Mouse (Mus musculus) yolk sac, embryonic 10.5 days (tissue): ENCODE data around the gene Cacng6.
"Not testable (repeated sequence)": the region's sequence is repeated elsewhere in the genome, so short reads cannot be mapped to it uniquely, and the experiment has no call there.

Source experiments
- DNase-seq: peaks from one replicate; pipeline ENCODE4 v3.0.0-alpha.2; 2017; ENCODE audit warnings: low spot score

Gene Cacng6

DNA sequence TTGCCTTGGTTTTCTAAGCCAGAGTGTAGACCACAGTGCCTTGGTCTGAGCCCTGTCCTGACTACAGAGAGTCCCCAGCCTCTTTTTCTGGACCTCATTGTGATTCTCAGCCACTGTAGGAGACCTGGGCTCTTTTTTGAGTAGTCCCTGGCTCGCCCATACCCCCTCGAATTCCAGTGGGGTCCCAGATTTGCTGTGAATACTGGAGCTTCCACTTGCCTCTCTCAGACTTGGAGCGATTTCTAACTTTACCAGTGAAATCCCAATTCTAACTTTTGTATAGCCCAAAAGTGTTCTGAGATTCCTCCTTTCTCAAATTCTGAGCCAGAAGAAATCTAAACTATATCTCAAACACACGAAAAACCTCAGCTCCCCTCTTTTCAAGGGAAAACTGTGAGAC lies at the start of gene Cacng6:
Gene Cacng6 (plus strand): TSS at position 301 of the 400 bp plus-strand sequence.
- no peak for DNase-seq

DNA sequence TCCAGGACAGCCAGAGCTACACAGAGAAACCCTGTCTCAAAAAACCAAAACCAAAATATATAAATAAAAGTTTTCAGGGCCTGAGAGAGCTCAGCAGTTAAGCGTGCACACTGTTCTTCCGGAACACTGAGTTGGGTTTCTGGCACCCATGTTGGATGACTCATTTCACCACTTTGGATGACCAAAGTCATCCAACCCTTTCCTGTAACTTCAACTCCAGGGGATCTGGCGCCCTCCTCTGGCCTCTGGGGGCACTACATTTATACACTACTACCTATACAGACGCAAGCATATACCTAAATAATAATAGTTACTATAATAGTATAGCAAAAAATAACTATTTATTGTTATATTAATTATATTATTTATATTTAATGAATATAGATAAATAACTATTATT lies 47.2 kb upstream of the Cacng6 start:
- DNase-seq: no peak

DNA sequence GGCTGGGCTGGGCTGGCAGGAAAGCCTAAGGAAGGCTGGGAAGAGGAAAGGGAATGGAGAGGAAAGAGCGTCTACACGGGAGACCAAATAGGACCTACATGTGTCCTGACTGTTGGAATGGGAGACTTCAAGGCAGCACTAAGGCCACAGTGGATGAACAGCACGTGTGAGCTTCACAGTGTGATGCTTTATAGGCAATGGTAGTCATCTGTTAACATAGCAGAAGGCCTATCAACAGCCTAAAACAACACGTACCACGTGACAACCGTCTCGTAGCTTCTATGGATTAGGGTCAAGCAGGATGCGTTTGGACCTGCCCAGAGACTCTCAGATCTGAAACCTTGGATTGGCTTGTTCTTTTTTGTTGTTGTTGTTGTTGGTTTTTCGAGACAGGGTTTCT lies 41.9 kb upstream of the Cacng6 start:
- DNase-seq: no peak

- DNase-seq: no peak
Observed at GRCm38 (mm10) chr7:3384807-3385319, 39.1 kb upstream of the Cacng6 start.

DNA sequence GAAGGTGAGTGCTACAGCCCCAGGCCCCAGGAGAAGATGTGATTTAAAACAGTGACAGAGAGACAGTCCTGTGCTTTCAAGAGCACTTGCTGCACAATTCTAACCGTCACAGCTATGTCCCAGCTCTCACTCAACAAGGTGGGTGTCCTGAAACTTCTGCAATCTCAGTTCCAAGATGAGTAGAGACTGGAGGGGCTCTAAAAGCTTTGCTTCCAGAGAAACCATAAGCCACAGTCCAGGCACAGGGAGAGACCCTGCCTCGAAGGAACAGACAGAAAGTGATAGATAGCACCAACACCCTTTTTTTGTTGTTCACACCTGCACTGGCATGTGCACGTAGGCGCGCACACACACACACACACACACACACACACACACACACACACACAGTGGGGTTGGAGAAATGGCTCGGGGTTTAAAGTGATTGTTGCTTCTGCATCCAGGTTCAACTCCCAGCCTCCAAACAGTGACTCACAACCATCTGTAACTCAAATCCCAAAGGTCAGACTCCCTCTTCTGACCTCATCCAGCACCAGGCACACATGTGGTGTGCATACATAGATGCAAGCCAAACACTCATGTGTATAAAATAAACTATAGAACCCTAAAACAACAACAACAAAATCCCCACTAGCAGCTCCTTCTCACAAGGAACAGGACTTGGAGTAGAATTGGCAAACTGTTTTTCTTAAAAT lies 37.8 kb upstream of the Cacng6 start:
- DNase-seq: no peak

DNA sequence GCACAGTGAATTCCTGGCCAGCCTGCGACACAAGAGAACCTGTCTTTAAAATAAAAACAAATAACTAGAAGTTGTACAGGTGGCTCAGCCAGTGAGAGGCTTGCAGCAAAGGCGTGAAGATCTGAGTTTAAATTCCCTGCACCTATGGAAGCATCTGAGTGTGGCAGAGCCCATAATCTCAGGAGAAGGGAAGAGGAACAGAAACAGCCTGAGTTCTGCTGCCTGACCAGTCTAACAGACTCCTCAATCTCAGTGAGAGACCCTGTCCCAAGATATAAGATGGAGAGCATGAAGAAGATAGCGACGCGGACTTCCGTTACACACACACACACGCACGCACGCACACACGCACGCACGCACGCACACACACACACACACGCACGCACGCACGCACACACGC lies 36.2 kb upstream of the Cacng6 start:
- DNase-seq: no peak

DNA sequence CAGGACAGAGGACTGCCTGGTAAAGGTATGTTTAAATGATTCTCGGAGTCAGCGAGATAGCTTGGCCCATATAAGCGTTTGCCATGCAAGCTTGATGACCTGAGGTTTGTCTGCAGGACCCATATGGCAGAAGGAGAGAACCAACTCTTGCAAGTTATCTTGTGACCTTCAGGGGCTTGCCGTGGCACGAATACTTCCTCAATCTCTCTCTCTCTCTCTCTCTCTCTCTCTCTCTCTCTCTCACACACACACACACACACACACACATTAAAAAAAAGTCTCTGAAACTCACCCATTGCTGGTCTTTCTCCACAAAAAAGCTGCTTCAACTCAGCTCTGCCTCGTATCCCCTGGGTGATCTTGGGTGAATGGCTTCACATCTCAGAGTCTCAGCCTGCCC lies 35.1 kb upstream of the Cacng6 start:
- DNase-seq: no peak

DNA sequence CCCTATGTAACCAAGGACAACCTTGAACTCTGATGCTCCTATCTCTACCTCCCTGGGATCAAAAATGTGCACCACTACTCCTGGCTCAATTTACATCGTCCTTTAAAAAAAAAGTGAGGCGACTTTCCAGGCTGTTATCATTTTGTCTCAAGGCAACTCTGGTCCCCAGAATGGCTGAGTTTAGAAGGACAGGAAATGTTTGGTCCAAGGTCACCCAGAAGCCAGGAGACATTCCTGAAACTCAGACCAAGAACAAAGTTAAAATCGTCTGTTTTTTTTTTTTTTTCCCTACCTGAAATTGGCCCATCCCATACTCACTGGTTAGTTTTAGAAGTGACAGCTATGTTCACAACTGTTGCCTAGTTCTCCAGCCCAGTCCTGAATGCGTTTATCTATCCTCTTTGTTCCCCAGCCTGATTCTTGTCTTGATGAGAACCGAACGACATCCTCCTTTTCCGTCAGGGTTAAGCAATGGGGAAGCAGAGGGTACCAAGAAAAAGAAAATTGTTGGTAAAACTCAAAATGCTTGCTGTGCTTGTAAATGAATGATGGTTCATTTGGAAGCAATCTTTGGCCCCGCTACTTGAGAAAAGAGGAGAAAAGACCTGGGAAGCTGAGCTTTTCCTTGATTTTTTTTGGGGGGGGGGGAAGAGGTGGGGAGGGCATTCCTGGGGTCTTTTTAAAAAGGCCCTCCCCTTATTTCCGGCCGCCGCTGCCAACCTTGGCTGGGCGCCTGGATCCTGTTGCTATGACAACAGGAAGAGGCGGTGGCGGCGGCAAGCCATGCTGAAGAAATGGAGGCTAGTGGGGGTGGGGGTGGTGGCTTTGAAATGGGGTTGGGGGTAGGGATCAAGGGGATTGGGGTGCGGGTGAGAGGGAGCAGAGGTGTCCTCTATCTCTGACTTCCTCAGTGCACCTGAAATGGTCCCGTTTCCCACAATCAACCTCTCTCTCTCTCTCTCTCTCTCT lies 34.3 kb upstream of the Cacng6 start:
- no peak for DNase-seq

DNA sequence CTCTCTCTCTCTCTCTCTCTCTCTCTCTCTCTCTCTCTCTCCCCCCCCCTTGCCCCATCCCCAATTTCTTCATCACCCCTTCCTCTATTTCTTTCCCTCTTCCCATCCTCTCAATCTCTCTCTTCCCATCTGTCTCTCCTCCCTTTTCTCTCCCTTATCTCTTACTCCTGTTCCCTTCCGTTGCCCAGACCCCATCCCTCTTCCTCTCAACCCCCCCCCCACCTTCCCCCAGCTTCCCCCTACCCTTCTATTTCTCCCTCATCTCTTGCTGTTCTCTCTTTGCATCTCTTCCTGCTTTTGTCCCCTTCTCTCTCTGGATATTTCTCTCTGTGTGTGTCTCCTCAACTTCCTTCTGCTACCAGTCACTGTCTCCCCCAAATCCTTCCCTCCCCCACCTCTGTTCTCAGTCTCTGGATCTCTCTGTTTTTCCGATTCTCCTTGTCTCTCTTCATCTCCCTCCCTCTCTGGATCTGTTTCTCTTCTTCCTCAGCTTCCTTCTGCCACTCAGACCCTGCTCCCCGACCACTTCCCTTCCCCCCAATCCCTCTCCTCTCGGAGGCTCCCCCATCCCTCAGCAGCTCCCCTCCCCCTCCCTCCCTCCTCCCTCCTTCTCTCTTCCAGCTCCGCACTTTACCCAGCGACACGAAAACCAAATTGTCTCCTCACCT lies 33.4 kb upstream of the Cacng6 start, which contains the start of gene Cacng8:
Gene Cacng8 (plus strand): TSS at position 271 of the 668 bp plus-strand sequence.
- no peak for DNase-seq

- no peak for DNase-seq
Observed at GRCm38 (mm10) chr7:3391081-3391451, 32.9 kb upstream of the Cacng6 start.

- no peak for DNase-seq
Observed at GRCm38 (mm10) chr7:3391809-3392208, 32.2 kb upstream of the Cacng6 start.

DNA sequence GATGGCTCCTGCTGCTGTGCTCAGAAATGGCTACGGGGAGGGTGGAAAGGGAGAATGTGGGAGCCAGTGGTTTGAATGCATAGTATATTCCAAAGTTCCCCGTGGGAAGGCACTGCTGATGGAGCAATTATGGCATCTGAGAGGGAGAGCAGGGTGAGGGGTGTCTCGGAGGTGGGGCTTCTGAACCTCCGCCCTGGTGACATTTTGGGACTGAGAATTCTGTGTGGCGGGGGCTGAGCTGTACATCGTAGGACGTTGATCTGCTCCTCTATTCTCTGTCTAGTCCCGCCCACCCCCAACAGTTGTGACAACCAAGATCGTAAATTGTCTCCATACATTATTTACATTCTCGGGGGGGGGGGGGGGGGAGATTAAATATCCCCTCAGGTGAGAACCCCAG lies 26.6 kb upstream of the Cacng6 start:
- no peak for DNase-seq

DNA sequence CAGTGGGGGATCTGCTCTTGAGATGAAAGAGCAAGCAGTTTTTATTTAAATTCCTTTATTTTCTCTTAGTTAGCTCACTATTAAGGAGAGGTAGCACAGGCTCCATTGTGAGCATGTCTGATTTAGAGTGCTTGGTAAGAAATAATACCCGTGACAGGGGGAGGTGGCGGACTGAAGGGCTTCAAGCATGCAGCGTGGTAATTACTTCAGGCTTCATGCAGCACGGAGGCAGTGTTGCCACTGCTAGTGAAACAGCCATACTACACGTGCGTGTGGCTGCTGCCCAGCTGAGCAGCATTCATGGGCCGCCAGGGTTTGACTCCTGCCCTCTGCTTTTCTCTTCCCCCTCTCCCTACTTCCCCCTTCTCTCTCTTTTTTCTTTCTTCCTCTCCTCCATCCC lies 26.2 kb upstream of the Cacng6 start:
- DNase-seq: no peak

- not testable (repeated sequence) for DNase-seq
Observed at GRCm38 (mm10) chr7:3398363-3398762, 25.6 kb upstream of the Cacng6 start.

GRCm38 (mm10) chr7:3399937-3400336 lies 24.1 kb upstream of the Cacng6 start:
- DNase-seq: no peak

GRCm38 (mm10) chr7:3409729-3410520 lies 14.1 kb upstream of the Cacng6 start:
- DNase-seq: no peak

DNA sequence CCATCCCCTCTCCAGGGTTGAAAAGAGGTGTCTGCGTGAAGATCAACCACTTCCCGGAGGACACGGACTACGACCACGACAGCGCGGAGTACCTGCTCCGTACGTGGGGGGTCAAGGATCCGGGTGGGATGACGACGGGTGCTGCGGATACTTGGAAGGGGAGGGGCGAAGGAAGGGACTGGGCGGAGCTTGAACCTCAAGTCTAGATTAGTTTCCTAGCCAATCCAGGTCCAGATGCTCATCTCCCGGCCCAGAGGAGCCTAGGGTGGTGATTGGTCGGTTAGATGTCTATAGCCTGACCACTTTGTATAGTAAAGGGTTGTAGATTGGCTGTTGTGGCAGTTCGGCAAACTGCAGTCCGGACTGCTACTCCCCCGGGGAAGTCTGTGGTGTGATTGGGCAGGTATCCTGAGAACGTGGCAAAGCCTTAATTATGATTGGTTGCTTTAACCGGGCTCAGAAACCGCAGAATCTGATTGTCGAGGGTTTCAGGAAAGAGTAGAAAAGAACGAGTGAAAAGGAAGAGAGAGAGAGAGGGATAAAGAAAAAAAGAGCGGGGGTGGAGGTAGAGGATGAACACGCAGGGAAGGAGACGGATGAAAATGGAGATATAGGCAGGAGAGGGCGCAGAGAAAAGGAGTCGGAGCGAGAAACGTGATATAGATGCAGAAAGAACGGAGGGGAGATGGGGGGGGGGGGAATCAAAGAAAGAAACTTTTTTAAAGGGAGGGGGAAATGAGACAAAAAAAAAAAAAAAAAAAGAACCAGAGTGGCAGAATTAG lies 12.6 kb upstream of the Cacng6 start:
- peak; percentile 70 for DNase-seq

- no peak for DNase-seq
Observed at GRCm38 (mm10) chr7:3412036-3412435, 12.0 kb upstream of the Cacng6 start.

- peak; percentile 32 for DNase-seq
Observed at GRCm38 (mm10) chr7:3414888-3415287, 9.1 kb upstream of the Cacng6 start.

GRCm38 (mm10) chr7:3415378-3415777 lies 8.6 kb upstream of the Cacng6 start:
- DNase-seq: peak; percentile 9

DNA sequence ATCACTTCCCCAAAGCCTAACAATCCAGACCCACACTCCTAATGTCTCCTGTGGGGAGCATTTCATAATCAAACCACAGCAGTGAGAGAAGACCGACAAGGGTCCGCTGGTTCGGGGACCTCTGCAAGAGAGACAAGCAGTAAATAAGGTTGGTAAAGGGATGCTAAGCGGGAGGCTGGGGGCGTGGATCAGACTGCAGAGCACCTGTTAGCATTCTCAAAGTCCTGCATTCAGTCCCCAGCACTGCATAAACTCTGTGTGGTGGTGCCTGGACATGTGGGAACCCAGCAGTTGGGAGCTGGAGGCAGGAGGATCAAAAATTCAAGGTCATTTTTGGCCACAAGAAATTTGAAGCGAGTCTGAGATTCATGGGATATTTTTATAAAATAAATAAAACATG lies 4.1 kb upstream of the Cacng6 start:
- no peak for DNase-seq
